Mouse (Mus musculus): ENCODE measurements at regions not wholly inside any gene's neighbourhood (a gene's known extent, or its start where the extent isn't known, plus 50 kb on each side); places are given as distances from the start of the nearest gene placed in this dataset.

DNA sequence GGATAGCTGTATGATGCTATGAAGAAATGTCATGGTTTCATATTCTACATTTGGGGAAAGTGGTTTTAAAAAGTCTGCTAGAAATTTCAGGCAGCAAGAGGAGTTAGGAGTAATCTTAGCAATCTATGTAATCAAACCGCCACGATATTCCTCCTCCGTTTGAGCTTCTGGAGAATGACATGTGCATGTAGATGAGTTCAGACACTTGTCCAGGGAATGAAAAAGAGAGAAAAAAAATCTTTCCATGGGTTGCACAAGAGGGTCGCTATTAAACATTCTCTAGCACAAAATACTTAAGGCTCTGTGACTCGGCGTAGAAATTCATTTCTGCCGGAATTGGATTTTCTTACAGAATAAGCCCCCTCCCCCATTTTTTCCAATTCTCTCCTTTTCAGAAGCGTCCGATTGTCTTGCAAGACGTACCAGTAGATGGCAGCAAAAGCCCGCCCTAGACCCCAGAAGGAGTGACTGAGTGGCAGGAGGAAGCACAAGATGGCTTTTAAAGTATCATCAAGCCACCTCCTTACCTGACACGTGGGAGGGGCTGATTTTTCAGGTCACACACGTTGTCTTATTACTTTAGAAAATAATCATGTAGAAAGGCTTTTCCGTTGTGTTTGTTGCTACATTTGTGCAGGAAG lies 454.1 kb upstream of the Sel1l start:
- Histone ChIP-seq H3K4me1 (ENCODE audit: control insufficient read depth in 1 of 2, insufficient read depth in 2 of 2, low read length in 2 of 2) (no peaks in the 10 kb centered on the region), H3K27me3 (ENCODE audit: control insufficient read depth in 1 of 2, insufficient read depth in 2 of 2, low read length in 2 of 2) (no peaks in the 10 kb centered on the region), H3K4me3 (ENCODE audit: control insufficient read depth in 1 of 2, insufficient read depth in 1 of 2, low read depth in 2 of 2, low read length in 2 of 2) (no peak overlapping the region), H3K27ac (ENCODE audit: control insufficient read depth, low read depth, low read length) (no peak overlapping the region), H3K9me3 (replicated peaks; ENCODE audit: insufficient read depth, low read length) (no peaks in the 10 kb centered on the region), H3K36me3 (ENCODE audit: control insufficient read depth in 1 of 2, insufficient read depth in 2 of 2, low read length in 2 of 2) (no peaks in the 10 kb centered on the region), H3K9ac (ENCODE audit: control insufficient read depth, low read depth, low read length, poor library complexity, severe bottlenecking) (no peak overlapping the region), H3K79me2 (ENCODE audit: control insufficient read depth, insufficient read depth, low read length, poor library complexity) (no peaks in the 10 kb centered on the region)
- peak; percentile 10 for DNase-seq (ENCODE audit: low read depth, low spot score)
- TF ChIP-seq POLR2AphosphoS2 (IDR thresholded peaks at IDR 0.05; ENCODE audit: low read length) (no peak), MXI1 (IDR thresholded peaks at IDR 0.05; ENCODE audit: low read depth, low read length) (no peak), GABPA (IDR thresholded peaks at IDR 0.05; ENCODE audit: low read depth, low read length) (no peak), ZNF384 (IDR thresholded peaks at IDR 0.05; ENCODE audit: low read depth, low read length) (no peak), MEF2A (IDR thresholded peaks at IDR 0.05; ENCODE audit: extremely low read depth, insufficient replicate concordance, low read depth, low read length, poor library complexity, severe bottlenecking) (no peak), CTCF (IDR thresholded peaks at IDR 0.05 in 2 of 3, conservative IDR thresholded peaks at IDR 0.05 in 1 of 3; ENCODE audit: control insufficient read depth in 1 of 3, insufficient read depth in 1 of 3, low read depth in 2 of 3, low read length in 3 of 3, poor library complexity in 1 of 3, severe bottlenecking in 1 of 3) (peak in 2 of 3 experiments; percentile 17 to 42; a peak in 2 of 6 replicates), JUND (IDR thresholded peaks at IDR 0.05; ENCODE audit: low read depth, low read length) (no peak), HCFC1 (IDR thresholded peaks at IDR 0.05; ENCODE audit: low read depth, low read length) (no peak), MAX (IDR thresholded peaks at IDR 0.05; ENCODE audit: low read length) (no peak), ZC3H11A (IDR thresholded peaks at IDR 0.05; ENCODE audit: low read depth, low read length) (no peak), MAFK (IDR thresholded peaks at IDR 0.05; ENCODE audit: borderline replicate concordance, low read depth, low read length) (no peak), CHD2 (IDR thresholded peaks at IDR 0.05; ENCODE audit: low read length) (no peak), ZKSCAN1 (IDR thresholded peaks at IDR 0.05; ENCODE audit: low read depth, low read length) (no peak), SMC3 (IDR thresholded peaks at IDR 0.05; ENCODE audit: low read depth, low read length) (0 out of 2 replicates have a peak, but pooled peaks have one; percentile 2), MYC (IDR thresholded peaks at IDR 0.05; ENCODE audit: low read depth, low read length) (no peak), TAL1 (IDR thresholded peaks at IDR 0.05; ENCODE audit: low read length) (no peak), RAD21 (IDR thresholded peaks at IDR 0.05; ENCODE audit: low read depth, low read length) (peak; percentile 21; the same call in 1 of the 2 replicates), POLR2A (IDR thresholded peaks at IDR 0.05; ENCODE audit: control insufficient read depth in 1 of 2, insufficient read depth in 1 of 2, low read depth in 1 of 2, low read length in 2 of 2, poor library complexity in 1 of 2) (no peak), MAZ (IDR thresholded peaks at IDR 0.05; ENCODE audit: low read depth, low read length) (no peak), NRF1 (IDR thresholded peaks at IDR 0.05; ENCODE audit: insufficient read depth, low read depth, low read length, poor library complexity, severe bottlenecking) (no peak)

DNA sequence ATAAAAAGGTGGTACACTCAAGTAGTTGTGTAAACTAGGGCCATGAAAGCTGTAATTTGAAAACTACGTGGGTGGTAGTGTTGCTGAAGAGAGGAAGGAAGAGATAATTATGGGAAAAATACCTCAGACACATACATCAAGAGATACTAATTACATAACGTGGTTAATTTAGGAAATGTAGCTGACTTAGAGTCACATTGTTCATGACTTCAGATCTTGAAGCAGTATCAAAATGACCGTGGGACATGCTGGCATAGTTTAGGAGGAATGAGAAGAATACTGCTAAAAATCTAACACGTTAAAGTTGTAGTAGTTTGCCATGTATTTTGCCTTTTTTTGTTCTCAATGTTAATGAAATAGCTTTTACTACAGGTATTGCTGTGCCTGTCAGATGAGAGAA lies 445.9 kb upstream of the Sel1l start:
- Histone ChIP-seq H3K27ac (ENCODE audit: control insufficient read depth, low read depth, low read length) (no peak overlapping the region), H3K9me3 (replicated peaks; ENCODE audit: insufficient read depth, low read length) (no peaks in the 10 kb centered on the region), H3K9ac (ENCODE audit: control insufficient read depth, low read depth, low read length, poor library complexity, severe bottlenecking) (no peak overlapping the region), H3K36me3 (ENCODE audit: control insufficient read depth in 1 of 2, insufficient read depth in 2 of 2, low read length in 2 of 2) (no peaks in the 10 kb centered on the region), H3K79me2 (ENCODE audit: control insufficient read depth, insufficient read depth, low read length, poor library complexity) (no peaks in the 10 kb centered on the region), H3K4me3 (ENCODE audit: control insufficient read depth in 1 of 2, insufficient read depth in 1 of 2, low read depth in 2 of 2, low read length in 2 of 2) (no peak overlapping the region), H3K27me3 (ENCODE audit: control insufficient read depth in 1 of 2, insufficient read depth in 2 of 2, low read length in 2 of 2) (no peaks in the 10 kb centered on the region), H3K4me1 (ENCODE audit: control insufficient read depth in 1 of 2, insufficient read depth in 2 of 2, low read length in 2 of 2) (no peaks in the 10 kb centered on the region)
- no peak for TF ChIP-seq USF1 (IDR thresholded peaks at IDR 0.05; ENCODE audit: low read depth, low read length)
- no peak for TF ChIP-seq SIN3A (IDR thresholded peaks at IDR 0.05; ENCODE audit: low read length)
- no peak for TF ChIP-seq GABPA (IDR thresholded peaks at IDR 0.05; ENCODE audit: low read depth, low read length)
- no peak for TF ChIP-seq MAZ (IDR thresholded peaks at IDR 0.05; ENCODE audit: low read depth, low read length)
- no peak for TF ChIP-seq ZC3H11A (IDR thresholded peaks at IDR 0.05; ENCODE audit: low read depth, low read length)
- no peak for DNase-seq (ENCODE audit: low read depth, low spot score)
